Comparison of ENCODE assay signal across 9 mouse cellular contexts in genomic region chr17:45432007-45432406, GRCm38 (mm10). TPM values are rescaled to one million over a fixed set of nuclear protein-coding genes. Genes with fewer than 3 reads are reported as not detected.
A peak's percentile ranks its signal among the peaks of the same experiment; 100 is the strongest.
DNase-seq lines count a peak whose midpoint lies in the region; ATAC-seq lines count a peak whose summit lies in the region.
"Had no signal": no experiment of that assay in that cellular context is flagged by ENCODE, and none has a peak within 500 bp of the region (broad histone marks: within the 10 kb centered on the region; RNA-seq: fewer than 3 reads in every experiment).

No protein-coding gene starts in this region.

- H3K4me2 ChIP-seq in hindbrain, embryonic 16.5 days (ENCODE audit: low read length): peak overlapping the region; percentile 88
- peak overlapping the region; percentile 96 for H3K4me2 ChIP-seq in midbrain, embryonic 16.5 days (ENCODE audit: low read length)

- peak overlapping the region; percentile 3 for H3K9ac ChIP-seq in hindbrain, embryonic 16.5 days (ENCODE audit: low read depth, low read length)
- H3K9ac ChIP-seq in midbrain, embryonic 16.5 days (ENCODE audit: low read depth, low read length): peak overlapping the region; percentile 87; the same call in 1 of the 2 replicates

- H3K36me3 ChIP-seq in hindbrain, embryonic 16.5 days (ENCODE audit: control insufficient read depth, insufficient read depth, low read length): 0 out of 2 replicates have a peak, but pooled peaks cover 3% of the 10 kb centered on the region
- H3K36me3 ChIP-seq in midbrain, embryonic 16.5 days (ENCODE audit: control insufficient read depth, insufficient read depth, low read length): 0 out of 2 replicates have a peak, but pooled peaks cover 5% of the 10 kb centered on the region

- peak; percentile 11 for DNase-seq in kidney, adult 9 months
- no peak for DNase-seq in kidney, adult 18-20 months
- DNase-seq in MN1 (ENCODE audit: low spot score): no peak
- no peak for DNase-seq in cerebellum, adult 9-11 months

- peaks cover 6% of the 10 kb centered on the region for H3K4me1 ChIP-seq in brown adipose tissue, adult 24 weeks (ENCODE audit: control insufficient read depth, insufficient read depth, insufficient read length, low read length)
- peaks cover 21% of the 10 kb centered on the region for H3K4me1 ChIP-seq in hindbrain, embryonic 16.5 days (ENCODE audit: control insufficient read depth, insufficient read depth, low read depth, low read length)
- peaks cover 25% of the 10 kb centered on the region for H3K4me1 ChIP-seq in midbrain, embryonic 16.5 days (ENCODE audit: control insufficient read depth, insufficient read depth, low read length)

- no peak overlapping the region for H3K27ac ChIP-seq in brown adipose tissue, adult 24 weeks (replicated peaks; ENCODE audit: low read depth, low read length)
- no peak overlapping the region for H3K27ac ChIP-seq in hindbrain, embryonic 16.5 days (ENCODE audit: low read depth, low read length)
- no peak overlapping the region for H3K27ac ChIP-seq in midbrain, embryonic 16.5 days (ENCODE audit: low read length)

- no peaks in the 10 kb centered on the region for H3K27me3 ChIP-seq in hindbrain, embryonic 16.5 days (replicated peaks; ENCODE audit: control insufficient read depth, insufficient read depth, low read length)
- H3K27me3 ChIP-seq in midbrain, embryonic 16.5 days (ENCODE audit: control insufficient read depth, insufficient read depth, low read depth, low read length): no peaks in the 10 kb centered on the region

- H3K9me3 ChIP-seq in hindbrain, embryonic 16.5 days (ENCODE audit: control insufficient read depth, low read length): no peaks in the 10 kb centered on the region
- H3K9me3 ChIP-seq in midbrain, embryonic 16.5 days (replicated peaks; ENCODE audit: control insufficient read depth, low read length, poor library complexity, severe bottlenecking): no peaks in the 10 kb centered on the region

- WGBS in hindbrain, embryonic 16.5 days: 83% methylated on average over 3 of the region's 3 CpGs
- WGBS in midbrain, embryonic 16.5 days: 81% methylated on average over 3 of the region's 3 CpGs

- peak overlapping the region; percentile 89; the same call in 1 of the 2 replicates for H3K4me3 ChIP-seq in brown adipose tissue, adult 24 weeks (ENCODE audit: insufficient read depth, low read depth, low read length)
- H3K4me3 ChIP-seq in hindbrain, embryonic 16.5 days (ENCODE audit: low read length): peak overlapping the region; percentile 93
- H3K4me3 ChIP-seq in midbrain, embryonic 16.5 days (ENCODE audit: low read depth, low read length): peak overlapping the region; percentile 95

- ATAC-seq in hindbrain, embryonic 16.5 days: no peak
- ATAC-seq in midbrain, embryonic 16.5 days: no peak
- ATAC-seq in monocyte, adult 5-6 weeks (replicated peaks; ENCODE audit: insufficient number of reproducible peaks, low FRiP score, low TSS enrichment, poor library complexity, severe bottlenecking): no peak

RNA-seq across cellular contexts. Expression of gene Cdc5l, which starts 1.5 kb away (rescaled TPM):
- 15.9 and 16.4 TPM in 2 replicates for polyA plus RNA-seq in brown adipose tissue, adult 24 weeks (2012; ENCODE audit: insufficient read depth, insufficient read length, missing spikeins)
- polyA plus RNA-seq in hindbrain, embryonic 16.5 days (2015; fragmentation: Nextera tagmentation; extraction: Ambion mirVana): 54.7 and 57.0 TPM in 2 replicates
- polyA plus RNA-seq in midbrain, embryonic 16.5 days (2015; fragmentation: Nextera tagmentation; extraction: Ambion mirVana): 58.6 and 67.5 TPM in 2 replicates
- total RNA-seq in monocyte, adult 5-6 weeks (2017): 104 to 149 TPM (median 135 TPM) in 3 replicates

RNA-seq across cellular contexts. Expression of gene Spats1, which starts 43.2 kb away (rescaled TPM):
- not detected in 2 replicates for polyA plus RNA-seq in brown adipose tissue, adult 24 weeks (2012; ENCODE audit: insufficient read depth, insufficient read length, missing spikeins)
- polyA plus RNA-seq in hindbrain, embryonic 16.5 days (2015; fragmentation: Nextera tagmentation; extraction: Ambion mirVana): 2.4 and 3.5 TPM in 2 replicates
- polyA plus RNA-seq in midbrain, embryonic 16.5 days (2015; fragmentation: Nextera tagmentation; extraction: Ambion mirVana): 2.5 and 3.1 TPM in 2 replicates
- total RNA-seq in monocyte, adult 5-6 weeks (2017): not detected in 3 replicates
- total RNA-seq: liver, adult 2 months had no signal
- polyA plus RNA-seq: liver, adult 2 months had no signal
